Mouse (Mus musculus): Measurements from ENCODE around the gene Rnf113a2.

Gene Rnf113a2

DNA sequence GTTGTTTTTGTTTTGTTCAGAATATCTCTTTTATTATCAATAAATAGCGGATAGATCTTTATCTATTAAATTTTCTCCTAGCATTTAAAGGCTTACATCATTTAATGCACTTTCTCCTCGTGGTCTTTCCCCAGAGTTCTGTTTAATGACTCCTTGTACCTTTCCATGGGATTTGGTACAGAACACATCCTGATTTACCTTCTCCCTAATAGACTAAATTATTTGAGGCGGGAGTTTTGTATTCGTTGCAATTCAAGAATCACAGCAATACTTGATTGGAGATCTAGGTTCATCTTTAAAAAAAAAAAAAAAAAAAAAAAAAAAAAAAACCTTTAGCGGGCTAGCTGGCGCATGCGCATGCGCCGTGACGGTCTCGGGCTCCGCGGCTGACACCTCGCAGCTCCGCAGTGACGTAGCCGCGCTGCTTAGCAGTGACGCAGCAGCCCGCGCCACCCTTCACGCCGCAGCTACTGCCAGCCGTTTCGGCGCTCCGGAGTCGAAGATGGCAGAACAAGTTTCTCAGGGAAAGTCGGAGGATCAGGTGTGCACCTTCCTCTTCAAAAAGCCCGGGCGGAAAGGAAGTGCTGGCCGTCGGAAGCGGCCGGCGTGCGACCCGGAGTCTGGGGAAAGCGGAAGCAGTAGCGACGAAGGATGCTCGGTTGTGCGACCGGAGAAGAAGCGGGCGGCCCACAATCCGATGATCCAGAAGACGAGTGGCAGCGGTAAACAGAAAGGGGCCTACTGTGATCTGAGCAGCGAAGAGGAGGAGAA lies at the start of gene Rnf113a2:
Rnf113a2 (plus strand) TSS at position 363 of the 771 bp plus-strand sequence.
- peak; percentile 95 for DNase-seq (ENCODE audit: low read depth)

DNA sequence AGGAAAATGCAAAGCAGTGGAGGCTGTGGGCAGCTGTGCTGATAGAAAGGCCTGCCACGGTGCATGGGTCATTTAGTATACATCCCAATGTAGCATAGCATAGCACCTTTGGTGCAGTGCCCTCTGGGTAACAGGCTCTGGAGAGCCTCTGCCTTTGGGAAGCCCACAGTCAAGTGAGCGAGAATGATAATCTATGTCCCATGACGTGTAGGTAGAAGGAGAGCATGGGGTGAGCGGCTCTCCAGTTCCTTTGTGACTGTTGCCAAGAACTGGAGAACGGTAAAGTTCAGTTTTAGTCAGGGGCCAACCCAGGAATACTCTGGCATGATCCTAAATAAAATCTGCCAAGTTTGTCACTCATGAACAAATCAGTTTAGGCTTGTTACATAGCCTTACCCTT lies 45.3 kb upstream of the Rnf113a2 start:
- no peak for DNase-seq (ENCODE audit: low read depth)

DNA sequence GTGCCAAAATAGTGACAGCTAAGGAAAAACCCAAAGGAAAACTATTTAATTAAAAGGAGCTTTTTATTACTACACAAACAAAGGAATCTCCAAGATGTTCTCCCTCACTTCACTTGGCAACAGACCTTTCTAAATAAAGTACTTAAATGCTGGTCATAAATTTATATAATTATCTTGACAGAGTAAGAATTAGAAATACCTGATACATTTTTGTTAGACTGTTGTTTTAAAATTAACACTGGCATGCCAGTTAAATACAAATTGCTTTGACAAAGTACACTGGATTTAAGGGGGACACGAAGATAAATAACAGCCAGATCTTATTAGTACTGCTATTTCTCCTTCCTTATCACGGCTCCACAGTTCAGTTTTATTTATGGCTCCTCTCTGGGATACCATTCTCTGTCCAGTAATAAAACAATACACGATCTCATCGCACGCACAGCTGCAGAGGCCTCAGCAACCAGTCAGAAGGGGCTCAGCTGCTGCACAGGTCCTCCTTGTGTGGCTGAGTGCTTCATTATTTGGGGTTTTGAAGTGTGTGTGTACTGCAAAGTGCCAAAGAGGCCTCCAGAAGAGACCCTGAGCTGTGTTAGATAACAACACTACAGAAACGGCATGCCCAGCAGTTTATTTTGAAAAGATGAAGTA lies 43.0 kb upstream of the Rnf113a2 start:
- no peak for DNase-seq (ENCODE audit: low read depth)

DNA sequence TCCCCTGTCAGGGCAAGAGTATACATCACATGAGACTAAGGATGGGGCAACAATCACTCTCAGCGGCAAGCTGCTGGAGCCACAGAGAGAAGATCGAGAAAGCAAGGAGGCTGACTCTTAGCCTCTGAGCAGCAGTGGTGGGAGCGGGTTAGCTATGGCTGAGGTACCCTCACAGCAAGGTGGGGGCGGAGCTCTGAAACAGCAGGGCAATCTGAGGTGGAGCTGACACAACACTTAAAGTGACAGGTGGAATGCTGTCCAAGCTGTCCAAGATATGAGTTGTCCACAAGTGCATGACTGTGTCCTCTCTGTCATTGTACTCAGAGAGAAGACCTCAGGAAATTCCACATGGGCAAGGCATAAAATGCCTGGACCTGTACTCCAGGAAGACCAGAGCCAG lies 34.6 kb upstream of the Rnf113a2 start:
- no peak for DNase-seq (ENCODE audit: low read depth)

DNA sequence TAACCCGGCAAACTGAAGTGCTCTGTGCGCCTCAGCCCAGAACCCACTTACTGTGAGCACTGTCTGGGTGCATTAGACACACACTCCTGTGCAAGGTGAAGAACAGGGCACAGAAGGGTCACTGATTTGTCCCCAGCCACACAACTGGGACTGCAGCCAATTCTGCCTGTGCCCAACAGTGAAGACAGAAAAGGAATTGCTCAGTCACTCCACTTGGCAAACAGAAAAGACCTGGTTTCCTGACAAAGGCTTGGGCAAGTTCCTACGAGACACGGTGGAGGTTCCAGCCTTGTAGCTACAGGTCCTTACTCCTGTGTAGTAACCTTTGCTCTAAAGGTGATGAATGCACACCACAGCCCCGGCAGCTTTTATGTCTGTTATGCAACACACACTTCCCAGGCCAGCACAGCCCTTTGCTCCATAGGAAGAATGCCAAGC lies 32.3 kb upstream of the Rnf113a2 start:
- no peak for DNase-seq (ENCODE audit: low read depth)

DNA sequence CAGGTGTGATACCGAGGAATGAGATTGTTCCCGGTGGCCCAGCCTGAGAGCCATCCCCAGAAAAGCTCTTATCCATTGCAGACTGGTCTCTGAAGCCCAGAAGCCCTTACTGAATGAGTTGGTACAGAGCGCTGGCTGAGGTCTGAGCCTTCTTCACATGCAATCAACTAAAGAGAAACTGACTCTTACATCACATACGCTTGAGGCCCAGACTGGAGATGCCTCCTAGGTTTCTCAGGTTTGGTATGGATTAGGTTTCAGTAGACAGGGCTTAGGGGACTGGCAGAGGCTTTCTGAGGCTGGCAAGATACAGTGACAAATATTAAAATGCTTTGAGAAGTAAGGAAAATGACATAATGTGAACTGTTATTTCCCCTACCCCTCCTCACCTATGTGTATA lies 31.6 kb upstream of the Rnf113a2 start:
- no peak for DNase-seq (ENCODE audit: low read depth)

DNA sequence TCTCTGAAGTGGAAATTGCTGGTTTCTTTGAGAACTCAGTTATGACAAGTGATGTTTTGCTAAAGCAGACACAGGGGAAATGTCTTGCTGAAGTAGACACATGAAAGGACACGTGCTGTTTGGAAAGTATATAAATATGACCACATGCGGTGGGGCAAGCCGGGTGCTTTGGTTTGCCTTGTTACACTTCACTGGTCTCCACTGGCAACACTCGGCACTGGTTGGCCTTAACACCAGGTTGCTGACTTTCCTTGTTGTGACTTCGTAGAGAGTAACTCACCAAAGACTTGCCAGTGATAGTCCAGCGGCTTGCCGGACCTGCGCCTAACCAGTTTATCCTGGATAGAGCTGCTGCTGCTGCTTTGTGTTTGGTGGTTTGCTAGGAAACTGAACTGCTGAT lies 28.9 kb upstream of the Rnf113a2 start:
- no peak for DNase-seq (ENCODE audit: low read depth)

DNA sequence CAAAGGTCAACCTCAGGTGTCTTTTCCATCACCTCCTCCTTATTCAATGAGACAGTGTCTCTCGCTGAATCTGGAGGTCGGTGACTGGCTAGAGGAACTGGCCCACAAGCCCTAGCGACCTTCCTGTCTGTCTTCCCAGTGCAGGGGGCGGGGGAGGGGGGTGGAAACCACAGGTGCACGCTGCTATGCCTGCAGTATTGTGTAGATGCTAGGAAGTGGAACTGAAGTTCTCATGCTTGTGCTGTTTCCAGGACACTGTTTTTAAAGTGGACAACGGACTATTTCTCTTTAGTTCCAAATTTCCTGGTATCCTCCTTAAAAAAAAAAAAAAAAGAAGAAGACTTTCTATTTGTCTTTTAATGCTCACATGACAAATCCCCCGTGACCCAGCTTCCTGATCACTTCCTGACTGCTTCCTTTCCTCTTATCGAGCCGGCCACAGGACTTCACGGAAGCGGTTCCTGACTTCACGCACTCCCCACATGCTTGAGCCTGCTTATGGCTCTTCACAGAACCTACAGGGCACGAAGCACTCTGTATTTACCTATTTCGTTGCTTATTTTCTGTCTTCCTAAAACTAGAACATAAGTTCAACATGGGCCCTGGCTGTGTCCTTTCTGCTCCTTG lies 28.1 kb upstream of the Rnf113a2 start:
- DNase-seq (ENCODE audit: low read depth) = peak; percentile 38

DNA sequence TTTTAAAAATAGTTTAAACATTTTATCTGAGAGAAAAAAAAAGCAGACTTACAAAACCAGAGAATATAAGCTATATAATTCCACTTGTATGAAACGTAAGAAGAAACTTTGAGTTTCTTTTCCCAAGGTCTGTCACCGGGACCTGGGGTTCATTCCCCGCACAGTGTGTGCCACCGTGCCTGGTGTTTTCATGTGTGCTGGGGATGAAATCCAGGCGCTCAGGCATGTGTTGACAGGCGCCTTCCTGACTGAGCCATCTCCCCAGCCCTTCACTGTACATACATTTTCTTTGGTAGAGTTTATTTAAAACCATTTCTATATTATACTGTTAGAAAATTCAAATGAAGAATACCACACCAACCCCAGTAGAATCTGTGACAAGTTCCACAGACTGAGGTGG lies 26.7 kb upstream of the Rnf113a2 start:
- DNase-seq (ENCODE audit: low read depth) = no peak

DNA sequence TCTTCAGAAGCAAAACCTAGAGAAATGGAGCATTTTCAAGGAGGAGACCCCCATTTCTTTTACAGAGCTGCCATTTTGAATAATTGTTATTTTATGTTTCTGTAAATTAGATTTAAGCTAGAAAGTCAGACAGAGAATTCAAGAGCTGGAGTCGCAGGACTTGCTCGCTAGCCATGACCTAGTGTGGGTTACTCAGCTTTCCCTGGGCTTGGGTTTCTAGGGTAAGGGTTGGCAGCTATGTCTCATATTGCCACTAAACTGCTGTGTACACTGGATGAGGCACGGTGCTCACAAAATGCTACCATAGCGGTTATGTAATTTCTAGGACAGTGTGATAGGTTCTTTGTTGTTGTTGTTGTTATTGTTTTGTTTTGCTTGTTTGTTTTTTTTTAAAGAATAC lies 24.3 kb upstream of the Rnf113a2 start:
- no peak for DNase-seq (ENCODE audit: low read depth)

DNA sequence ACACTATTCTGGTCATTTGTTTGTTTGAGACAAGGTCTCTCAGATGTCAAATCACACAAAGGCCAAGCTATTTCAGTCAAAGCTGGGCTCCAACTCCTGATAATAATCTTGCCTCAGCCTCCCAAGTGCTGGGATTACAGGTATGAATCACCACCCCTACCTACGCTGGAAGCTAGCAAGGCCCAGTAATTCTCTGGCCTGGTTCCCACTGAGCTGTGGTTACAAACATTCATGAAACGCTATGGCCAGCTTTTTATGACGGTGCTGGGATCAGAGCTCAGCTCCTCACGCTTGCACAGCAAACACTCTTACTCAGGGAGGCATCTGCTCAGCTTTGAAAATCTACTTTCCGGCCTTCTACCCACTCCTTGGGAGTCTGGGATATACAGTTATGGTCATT lies 23.1 kb upstream of the Rnf113a2 start:
- DNase-seq (ENCODE audit: low read depth) = no peak

DNA sequence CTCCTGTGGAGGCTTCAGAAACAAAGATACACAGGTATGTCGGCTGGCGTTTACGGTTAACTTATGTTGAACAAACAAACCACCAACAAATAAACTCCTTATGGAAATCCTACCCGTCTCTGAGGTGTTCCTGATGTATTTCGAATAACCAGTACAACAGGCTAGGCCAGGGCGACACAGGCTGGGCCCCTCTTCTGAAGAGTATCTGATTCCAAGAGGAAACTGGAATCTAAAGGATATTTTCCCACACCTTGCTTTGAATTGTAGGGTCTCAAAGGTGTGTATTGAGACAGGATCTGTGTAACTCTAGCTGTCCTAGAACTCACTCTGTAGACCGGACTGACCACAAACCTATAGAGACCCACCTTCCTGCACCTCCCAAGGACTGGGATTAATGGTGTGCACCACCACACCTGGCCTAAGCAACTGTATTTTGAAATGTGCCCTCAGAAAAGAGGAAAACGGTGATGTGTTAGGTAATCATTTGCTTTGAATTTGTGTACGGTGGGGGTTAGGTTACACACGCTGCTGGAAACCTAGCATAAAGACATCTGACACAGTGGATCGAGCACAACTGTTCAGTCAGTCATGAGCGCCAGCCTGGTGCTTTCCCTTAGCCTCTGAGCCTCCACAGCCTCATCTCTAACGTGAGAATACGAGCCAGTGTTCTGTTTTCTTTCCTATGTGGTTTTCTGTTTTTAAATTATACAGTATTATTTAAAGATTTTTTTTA lies 19.9 kb upstream of the Rnf113a2 start:
- DNase-seq (ENCODE audit: low read depth) = no peak

DNA sequence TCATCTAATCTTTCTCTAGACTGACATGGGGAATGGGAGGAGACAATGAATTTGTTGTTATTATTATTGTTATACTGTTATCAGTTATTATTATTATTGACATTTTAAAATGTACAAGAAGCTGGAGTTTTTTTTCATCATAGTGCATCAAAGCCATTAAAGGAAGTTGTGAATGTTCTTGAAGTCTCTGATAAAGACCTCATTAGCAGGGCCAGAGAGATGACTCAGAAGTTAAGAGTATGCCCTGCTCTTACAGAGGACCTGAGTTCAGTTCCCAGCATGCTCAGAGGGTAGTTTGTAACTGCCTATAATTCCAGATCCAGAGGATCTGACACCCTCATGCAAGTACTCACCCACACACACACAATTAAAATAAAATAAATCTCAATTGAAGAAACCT lies 19.3 kb upstream of the Rnf113a2 start:
- no peak for DNase-seq (ENCODE audit: low read depth)

DNA sequence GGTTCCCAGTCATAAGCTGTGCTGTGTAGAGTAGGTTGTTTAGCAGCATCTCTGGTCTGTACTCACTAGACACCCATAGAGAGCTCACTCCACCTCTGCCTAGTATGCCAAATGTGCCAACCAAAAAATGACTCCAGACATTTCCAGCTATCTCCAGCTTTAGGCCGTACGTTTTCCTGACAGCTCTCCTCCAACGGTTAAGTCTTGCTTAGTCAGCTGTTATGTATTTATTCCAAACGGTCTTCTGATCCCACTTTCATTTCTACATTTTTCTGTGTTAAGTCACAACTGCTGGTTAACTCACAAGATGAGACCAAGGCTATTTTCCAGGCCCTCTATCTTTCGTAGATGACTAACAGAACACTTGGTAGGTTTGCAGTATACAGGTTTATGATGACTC lies 18.4 kb upstream of the Rnf113a2 start:
- no peak for DNase-seq (ENCODE audit: low read depth)

DNA sequence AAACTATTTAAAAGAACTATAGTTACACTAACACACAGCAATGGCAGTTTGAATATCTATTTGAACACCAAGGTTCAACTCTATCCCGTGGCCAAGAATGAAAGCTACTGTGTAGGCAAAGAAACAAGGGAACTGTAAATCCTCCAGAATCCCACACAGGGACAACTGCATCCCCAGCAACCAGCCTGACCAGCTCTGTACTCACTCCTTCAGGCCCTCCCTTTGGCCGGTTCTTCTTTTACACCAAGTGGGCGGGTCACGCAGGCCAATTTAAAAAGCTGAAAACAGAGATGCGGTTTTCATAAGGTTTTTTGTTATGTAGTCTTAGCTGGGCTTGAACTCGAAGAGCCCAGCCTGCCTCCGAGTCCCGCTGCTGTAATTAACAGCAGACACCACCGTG lies 17.9 kb upstream of the Rnf113a2 start:
- DNase-seq (ENCODE audit: low read depth) = no peak

DNA sequence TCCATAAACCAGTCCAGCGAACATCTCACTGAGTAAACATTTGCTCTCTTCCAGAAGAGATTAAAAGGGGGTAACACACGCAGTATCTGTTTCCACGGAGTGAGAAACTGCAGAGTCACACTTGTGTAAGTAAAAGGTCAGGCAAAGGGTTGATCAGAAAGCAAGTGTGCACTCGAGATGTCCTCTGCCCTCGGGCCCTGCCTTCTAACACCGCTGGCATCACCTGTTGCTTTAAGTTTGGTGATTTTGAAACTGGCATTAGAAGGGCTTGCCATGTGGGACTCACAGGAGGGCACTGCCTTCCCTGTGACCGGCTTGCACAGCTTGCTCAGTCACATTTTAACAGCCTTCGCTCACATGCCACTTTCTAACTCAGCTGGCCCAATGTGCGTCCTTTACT lies 17.3 kb upstream of the Rnf113a2 start:
- no peak for DNase-seq (ENCODE audit: low read depth)

DNA sequence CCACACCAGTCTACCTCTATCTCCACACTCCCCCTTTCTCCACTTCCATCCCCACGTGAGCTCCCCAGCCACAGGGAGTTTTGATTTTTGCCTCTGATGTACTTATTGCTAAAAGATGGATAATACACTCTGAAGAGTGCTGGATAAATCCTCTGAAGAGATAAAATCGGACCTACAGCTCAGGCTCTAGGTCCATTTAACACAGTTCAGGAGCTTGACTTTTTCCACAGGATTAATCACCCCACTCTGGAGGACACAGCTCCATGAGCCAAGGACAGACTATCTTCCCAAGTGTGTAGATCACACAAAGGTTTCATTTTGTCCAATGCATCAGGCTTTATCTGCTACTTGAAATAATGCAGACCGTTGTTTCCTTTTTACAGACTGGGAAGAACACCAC lies 16.9 kb upstream of the Rnf113a2 start:
- no peak for DNase-seq (ENCODE audit: low read depth)

DNA sequence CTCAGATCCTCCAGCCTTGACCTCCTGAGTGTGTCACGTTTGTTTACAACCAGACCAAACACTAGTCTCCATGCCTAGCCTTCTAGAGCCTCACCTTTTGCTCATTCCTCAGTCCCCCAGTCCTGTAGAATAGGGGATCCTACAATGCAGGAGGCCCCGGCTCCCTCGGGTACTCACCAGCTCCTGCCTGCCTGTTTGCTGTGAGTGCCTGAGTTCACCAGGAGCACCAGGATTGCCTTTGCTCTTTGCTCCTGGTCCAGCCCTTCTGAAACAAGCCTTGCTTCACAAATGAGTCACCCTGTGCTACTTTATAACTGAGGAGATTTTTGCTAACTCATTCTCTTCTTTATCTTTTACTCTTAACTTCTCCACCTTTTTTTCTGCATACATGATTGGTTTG lies 16.3 kb upstream of the Rnf113a2 start:
- DNase-seq (ENCODE audit: low read depth) = no peak

DNA sequence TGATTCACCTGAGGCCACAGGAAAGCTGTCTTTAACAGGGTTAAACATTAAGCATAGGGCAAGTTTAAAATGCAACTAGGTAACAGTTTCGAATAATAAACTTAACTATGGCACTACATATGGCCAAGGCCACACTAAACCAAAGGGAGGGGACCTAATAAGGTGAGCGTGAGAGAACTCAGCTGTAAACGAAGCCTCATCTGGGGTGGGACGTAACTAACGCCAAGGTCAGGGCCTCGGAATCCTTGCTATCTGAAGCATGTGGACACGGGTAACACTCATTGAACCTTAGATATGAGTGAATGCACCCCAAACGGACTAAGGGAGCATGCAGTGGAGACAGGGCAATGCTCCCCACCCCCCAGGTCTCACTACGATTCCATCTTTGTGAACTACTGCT lies 14.1 kb upstream of the Rnf113a2 start:
- DNase-seq (ENCODE audit: low read depth) = no peak

DNA sequence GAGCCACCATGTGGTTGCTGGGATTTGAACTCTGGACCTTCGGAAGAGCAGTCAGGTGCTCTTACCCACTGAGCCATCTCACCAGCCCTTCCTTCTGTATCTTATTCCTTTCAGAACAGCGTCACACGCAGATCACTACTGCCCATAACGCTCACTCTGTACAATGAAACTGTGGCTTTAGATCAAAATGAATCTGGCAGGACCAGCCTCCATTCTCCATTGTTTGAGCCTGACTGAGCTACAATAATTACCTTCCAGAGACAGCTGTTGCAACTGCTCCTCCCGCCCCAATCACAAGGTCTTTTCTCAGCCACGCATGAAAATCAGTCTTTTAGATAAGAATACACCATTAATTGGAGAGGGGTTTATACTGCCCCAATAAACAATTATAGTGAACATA lies 12.5 kb upstream of the Rnf113a2 start:
- peak; percentile 18 for DNase-seq (ENCODE audit: low read depth)

DNA sequence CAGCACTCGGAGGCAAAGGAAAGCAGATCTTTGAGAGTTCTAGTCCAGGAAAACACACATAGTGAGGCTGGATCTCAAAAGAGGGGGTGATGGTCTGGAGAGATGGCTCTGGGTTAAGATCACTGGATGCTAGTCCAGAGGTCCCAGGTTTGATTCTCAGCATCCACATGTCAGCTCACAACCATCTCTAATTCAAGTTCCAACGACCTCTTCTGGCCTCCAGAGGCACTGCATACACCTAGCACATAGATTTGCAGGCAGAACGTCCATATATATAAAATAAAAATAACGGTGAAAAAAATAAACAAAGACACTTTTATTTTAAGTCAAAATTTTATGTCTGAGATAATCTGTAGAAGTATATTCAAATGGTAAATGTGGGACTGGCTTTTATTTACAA lies 9.7 kb upstream of the Rnf113a2 start:
- DNase-seq (ENCODE audit: low read depth) = peak; percentile 26

All from naive thymus-derived CD4-positive, alpha-beta T cell, adult 2 months (primary cell).